Mouse (Mus musculus) CH12.LX (cell line): Measurements from ENCODE around the gene Iqcn.

Experiments used
- CTCF ChIP-seq, 2 experiments: IDR thresholded peaks in 1 of 2; conservative IDR thresholded peaks in 1 of 2; 2 replicates each; pipeline ENCODE4 v1.5.1; 2011 to 2012; ENCODE audit warnings: low read depth in 2 of 2, low read length in 2 of 2, improper control_type of control experiment in 1 of 2, inconsistent platforms in 1 of 2, mild to moderate bottlenecking in 1 of 2, moderate library complexity in 1 of 2
- EP300 ChIP-seq: IDR thresholded peaks from 2 replicates; pipeline ENCODE4 v1.6.1; 2011; ENCODE audit warnings: low read length, improper control_type of control experiment
- ETS1 ChIP-seq: conservative IDR thresholded peaks from 2 replicates; pipeline ENCODE4 v1.6.1; 2012; ENCODE audit warnings: low read depth, mild to moderate bottlenecking, inconsistent platforms, low read length, improper control_type of control experiment, moderate library complexity
- KAT2A ChIP-seq: IDR thresholded peaks from 2 replicates; pipeline ENCODE4 v1.6.1; 2012; ENCODE audit warnings: low read length, improper control_type of control experiment, inconsistent platforms; ENCODE audit not compliant: insufficient replicate concordance
- MAX ChIP-seq: IDR thresholded peaks from 2 replicates; pipeline ENCODE4 v1.6.1; 2011; ENCODE audit warnings: low read length, improper control_type of control experiment
- POLR2A ChIP-seq: IDR thresholded peaks from 2 replicates; pipeline ENCODE4 v1.6.1; 2011; ENCODE audit warnings: low read depth, mild to moderate bottlenecking, improper control_type of control experiment, low read length
- TCF12 ChIP-seq: IDR thresholded peaks from 2 replicates; pipeline ENCODE4 v1.6.1; 2014; ENCODE audit warnings: low read depth, mild to moderate bottlenecking, inconsistent platforms, low read length, improper control_type of control experiment
- USF1 ChIP-seq: IDR thresholded peaks from 2 replicates; pipeline ENCODE4 v1.6.1; 2014; ENCODE audit warnings: low read depth, mild to moderate bottlenecking, inconsistent platforms, low read length, improper control_type of control experiment
- ZKSCAN1 ChIP-seq: IDR thresholded peaks from 2 replicates; pipeline ENCODE4 v1.6.1; 2012; ENCODE audit warnings: low read depth, inconsistent platforms, low read length, improper control_type of control experiment, borderline replicate concordance

DNA sequence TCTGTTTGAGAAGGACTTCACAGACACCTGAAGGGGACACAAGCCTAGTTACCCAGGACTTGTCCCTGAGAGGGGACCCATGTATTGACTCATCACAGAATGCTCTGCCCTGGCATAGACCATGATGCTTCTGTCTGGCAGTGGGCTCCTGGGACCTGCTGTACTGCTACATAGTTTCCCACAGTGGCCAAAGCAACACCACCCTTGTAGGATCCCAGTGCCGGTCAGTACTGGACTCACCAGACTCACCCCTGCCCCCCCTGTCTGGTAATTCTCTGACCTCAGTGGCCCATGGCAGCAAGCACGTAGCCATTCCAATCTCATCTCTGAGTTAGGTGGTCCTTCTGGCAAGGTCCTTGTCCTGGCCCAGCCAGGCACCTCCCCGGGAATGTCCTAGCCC, 15.1 kb upstream of the Iqcn start:
- TF ChIP-seq POLR2A: no peak
- no peak for TF ChIP-seq ZKSCAN1
- no peak for TF ChIP-seq ETS1
- TF ChIP-seq CTCF (conservative IDR thresholded peaks at IDR 0.05 in 1 of 2, IDR thresholded peaks at IDR 0.05 in 1 of 2; ENCODE audit: low read depth in 2 of 2, low read length in 2 of 2): no peak
- no peak for TF ChIP-seq EP300
- no peak for TF ChIP-seq KAT2A
- TF ChIP-seq USF1: no peak
- no peak for TF ChIP-seq MAX
- no peak for TF ChIP-seq TCF12
